Mouse (Mus musculus): ENCODE measurements around the gene Echdc3. TPM values are rescaled to one million over a fixed set of nuclear protein-coding genes. Genes with fewer than 3 reads are reported as not detected.

Echdc3 gene
- total RNA-seq, 1 experiment from 2014 or later, result 0.93 TPM

DNA sequence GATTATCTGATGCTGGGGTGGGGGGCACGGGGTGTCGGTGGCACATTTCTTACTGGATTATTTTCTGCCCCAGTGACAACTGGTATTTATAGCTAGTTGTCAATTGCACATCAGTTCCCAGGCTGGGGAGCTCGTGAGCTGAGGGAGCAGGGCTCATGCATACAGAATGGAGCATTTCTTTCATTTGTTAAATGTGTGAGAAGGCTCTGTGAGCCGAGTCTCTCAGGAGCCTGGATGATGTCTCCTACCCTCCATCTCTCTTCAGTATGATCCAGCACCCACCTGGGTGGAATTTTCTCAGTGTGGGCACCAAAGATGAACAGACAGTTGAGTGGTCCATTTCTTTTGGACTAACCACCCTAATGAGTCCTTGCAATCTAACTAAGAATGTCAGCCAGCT is 25.9 kb downstream of the Echdc3 start:
- no peak for ATAC-seq (ENCODE audit: extremely low read depth, insufficient number of reproducible peaks, low FRiP score, poor library complexity, severe bottlenecking)

- ATAC-seq (ENCODE audit: extremely low read depth, insufficient number of reproducible peaks, low FRiP score, poor library complexity, severe bottlenecking), result peak; percentile 56; the same call in 1 of the 2 replicates
Measured at GRCm38 (mm10) chr2:6179749-6180117, 33.1 kb downstream of the Echdc3 start.

GRCm38 (mm10) chr2:6178901-6179748 is 33.7 kb downstream of the Echdc3 start:
- ATAC-seq (ENCODE audit: extremely low read depth, insufficient number of reproducible peaks, low FRiP score, poor library complexity, severe bottlenecking), result no peak

- ATAC-seq (ENCODE audit: extremely low read depth, insufficient number of reproducible peaks, low FRiP score, poor library complexity, severe bottlenecking), result no peak
Measured at GRCm38 (mm10) chr2:6173013-6173412, 39.8 kb downstream of the Echdc3 start.

DNA sequence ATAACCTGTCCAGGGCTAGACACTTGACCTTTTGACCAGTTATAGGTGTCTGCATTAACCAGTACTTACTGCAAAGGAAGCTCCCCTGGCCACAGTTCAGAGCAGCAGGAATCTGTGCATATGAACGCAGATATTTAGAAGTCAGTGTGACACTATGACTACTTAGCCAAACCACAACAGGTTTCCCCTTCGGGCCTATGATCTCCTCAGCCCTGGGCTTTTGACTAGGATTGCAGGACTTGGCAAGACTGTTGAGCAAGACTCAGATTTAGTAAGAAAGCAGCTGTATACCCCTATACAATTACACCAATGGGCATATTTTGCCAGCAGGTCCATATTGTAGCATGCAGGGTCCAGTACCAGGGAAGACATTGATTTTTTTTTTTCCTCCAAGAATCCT is 44.3 kb downstream of the Echdc3 start:
- no peak for ATAC-seq (ENCODE audit: extremely low read depth, insufficient number of reproducible peaks, low FRiP score, poor library complexity, severe bottlenecking)

DNA sequence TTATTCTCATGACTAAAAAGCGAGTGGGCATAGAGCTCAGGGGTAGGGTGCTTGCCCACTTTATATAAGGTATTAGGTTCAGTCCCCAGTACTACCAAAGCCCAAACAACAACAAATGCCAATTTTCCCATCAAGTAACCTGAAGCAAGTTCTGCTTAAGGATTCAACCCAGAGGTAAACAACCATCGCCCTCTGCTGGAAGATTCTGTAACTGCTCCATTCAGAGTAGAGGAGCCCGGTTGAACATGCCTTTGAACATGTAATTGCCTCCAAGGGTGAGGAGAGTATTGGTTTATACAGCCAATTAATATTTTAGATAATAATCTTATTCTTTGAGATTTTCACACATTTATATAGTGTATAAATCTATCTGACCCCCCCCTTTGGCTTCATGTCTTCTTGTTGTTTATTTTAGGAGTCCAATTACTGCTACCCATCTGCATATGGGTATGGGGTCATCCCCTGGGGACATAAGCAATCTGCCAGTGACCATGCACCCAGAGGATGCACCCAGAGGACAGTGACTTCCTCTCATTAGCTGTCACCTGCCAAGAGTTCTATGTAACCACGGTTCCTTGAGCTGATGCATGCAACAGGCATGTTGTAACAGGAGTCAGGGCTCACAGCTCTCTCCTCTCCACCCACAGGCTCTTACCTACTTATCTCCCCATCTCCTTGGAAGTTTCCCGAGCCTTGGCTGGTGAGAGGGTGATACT is 44.8 kb downstream of the Echdc3 start:
- ATAC-seq (ENCODE audit: extremely low read depth, insufficient number of reproducible peaks, low FRiP score, poor library complexity, severe bottlenecking), result no peak

- 0 out of 2 replicates have a peak, but pooled peaks have one; percentile 14 for ATAC-seq (ENCODE audit: extremely low read depth, insufficient number of reproducible peaks, low FRiP score, poor library complexity, severe bottlenecking)
Measured at GRCm38 (mm10) chr2:6165771-6166170, 47.1 kb downstream of the Echdc3 start.

DNA sequence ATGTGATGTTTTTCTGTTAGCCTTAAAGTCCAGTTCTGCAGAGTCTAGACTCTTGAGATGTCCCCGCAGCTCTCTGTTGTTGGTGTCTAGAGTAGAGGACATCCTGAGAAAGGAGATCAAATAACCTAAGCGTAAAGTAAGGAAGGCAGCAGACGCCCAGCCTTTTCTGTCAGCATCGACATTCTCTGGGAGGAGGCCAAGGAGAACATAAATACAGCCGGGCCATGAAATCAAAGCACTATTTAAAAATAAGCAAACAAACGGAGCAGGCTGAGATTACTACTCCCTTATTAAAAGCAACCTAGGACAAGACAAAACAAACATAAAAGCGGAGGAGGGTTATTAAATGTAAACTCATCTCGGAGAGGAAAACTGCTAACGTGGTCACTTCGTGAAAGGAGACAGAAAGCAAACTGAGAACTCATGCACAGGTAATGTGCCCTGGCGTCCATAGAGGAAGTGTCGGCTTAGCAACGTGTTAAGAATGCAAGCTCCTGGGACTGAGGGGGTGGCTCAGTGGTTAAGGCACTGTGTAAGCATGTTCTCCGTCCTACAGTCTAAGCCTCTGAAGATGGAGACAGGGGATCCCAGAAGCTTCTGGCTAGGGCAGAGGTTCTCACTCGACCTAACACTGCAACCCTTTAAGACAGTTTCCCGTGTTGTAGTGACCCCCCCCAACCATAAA is 48.1 kb downstream of the Echdc3 start:
- no peak for ATAC-seq (ENCODE audit: extremely low read depth, insufficient number of reproducible peaks, low FRiP score, poor library complexity, severe bottlenecking)

DNA sequence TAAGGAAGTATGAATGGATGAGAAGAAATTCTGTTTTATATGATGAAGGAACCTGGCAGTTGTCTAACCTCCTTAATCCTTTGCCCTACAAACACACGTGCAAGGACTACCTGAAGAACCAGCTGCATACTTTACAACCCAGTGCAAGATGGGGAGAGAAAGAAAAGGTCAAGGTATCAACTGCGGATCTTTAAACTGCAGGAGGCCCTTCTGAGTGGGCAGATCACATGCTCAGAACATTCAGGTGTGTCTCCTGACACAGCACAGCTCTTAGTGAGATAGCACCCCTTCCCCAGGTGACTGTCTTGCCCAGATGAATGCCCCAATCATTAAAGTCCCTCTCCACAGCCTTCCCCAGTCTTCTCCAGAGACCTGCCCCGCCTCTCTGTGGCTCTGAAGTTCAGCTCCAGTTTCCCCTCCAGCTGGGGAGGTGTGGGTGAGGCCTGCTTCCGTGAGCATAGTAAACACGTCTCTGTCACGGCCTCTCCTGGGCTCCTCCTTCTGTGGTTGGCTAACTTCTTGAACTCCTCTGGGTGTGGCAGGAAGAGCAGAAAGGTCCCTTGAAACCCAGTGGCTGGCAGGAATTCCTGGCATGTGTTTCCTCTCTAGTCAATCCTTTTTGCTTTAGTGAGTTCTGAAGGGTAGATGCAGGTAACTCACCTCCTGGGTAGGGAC is 50.3 kb downstream of the Echdc3 start:
- peak; percentile 48; the same call in 1 of the 2 replicates for ATAC-seq (ENCODE audit: extremely low read depth, insufficient number of reproducible peaks, low FRiP score, poor library complexity, severe bottlenecking)

GRCm38 (mm10) chr2:6159735-6160134 is 53.1 kb downstream of the Echdc3 start:
- no peak for ATAC-seq (ENCODE audit: extremely low read depth, insufficient number of reproducible peaks, low FRiP score, poor library complexity, severe bottlenecking)

- ATAC-seq (ENCODE audit: extremely low read depth, insufficient number of reproducible peaks, low FRiP score, poor library complexity, severe bottlenecking), result no peak
Measured at GRCm38 (mm10) chr2:6159219-6159618, 53.6 kb downstream of the Echdc3 start.

DNA sequence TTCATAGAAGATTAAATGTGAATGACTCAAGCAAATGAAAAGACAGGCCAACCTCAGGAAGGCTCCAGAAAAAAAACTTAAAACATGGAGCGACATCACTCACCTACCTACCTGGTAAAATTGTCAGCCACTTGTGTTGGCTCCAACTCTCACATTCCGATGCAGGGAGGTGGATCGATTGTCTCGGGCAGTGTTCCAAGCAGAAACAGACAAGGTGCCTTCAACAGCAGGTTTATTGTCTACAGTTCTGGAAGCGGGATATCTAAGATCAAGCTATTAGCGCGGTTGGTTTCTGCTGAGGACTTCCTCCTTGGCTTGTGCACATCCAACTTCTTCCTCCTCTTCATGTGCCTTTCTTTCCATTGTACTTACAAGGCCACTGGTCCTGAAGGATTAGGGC is 55.2 kb downstream of the Echdc3 start:
- no peak for ATAC-seq (ENCODE audit: extremely low read depth, insufficient number of reproducible peaks, low FRiP score, poor library complexity, severe bottlenecking)

GRCm38 (mm10) chr2:6157208-6157607 is 55.6 kb downstream of the Echdc3 start:
- no peak for ATAC-seq (ENCODE audit: extremely low read depth, insufficient number of reproducible peaks, low FRiP score, poor library complexity, severe bottlenecking)

DNA sequence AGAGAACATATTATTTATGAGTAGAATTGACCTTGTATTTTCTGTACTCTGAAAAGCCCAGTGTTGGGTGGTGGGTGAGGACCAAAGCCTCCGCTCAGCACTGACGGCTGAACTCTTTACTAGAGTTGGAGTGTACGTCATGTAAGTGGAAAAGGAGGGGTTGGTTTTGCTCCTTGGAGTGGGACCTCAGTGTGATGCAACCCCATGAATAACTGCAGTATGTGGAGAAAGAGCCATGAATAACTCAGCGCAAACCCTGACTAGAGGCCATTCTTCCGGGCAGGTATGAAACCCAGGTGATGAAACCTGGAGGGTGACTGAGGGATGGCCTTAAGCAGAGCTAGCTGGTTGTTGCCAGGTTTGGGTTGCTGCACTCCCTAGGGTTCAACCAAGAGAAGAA is 63.0 kb downstream of the Echdc3 start:
- ATAC-seq (ENCODE audit: extremely low read depth, insufficient number of reproducible peaks, low FRiP score, poor library complexity, severe bottlenecking), result no peak

- no peak for ATAC-seq (ENCODE audit: extremely low read depth, insufficient number of reproducible peaks, low FRiP score, poor library complexity, severe bottlenecking)
Measured at GRCm38 (mm10) chr2:6146901-6147300, 65.9 kb downstream of the Echdc3 start.

DNA sequence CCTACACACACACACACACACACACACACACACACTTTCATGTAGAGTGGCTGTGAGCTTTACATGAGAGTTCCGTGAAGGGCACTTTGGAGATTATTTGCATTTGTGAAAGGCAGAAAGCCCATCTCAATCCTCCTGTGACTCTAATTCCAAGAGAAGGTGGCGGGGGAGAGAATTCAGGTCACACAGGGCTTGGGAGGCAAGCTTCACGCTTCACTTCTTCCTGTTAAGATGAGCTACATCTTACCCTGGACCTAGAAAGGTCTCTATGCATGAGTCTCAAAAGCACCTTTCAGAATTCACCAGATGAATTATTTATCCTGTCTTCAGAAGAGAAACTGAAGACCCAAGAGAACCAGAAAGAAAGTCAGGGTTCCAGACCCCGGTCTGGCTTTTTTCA is 66.6 kb downstream of the Echdc3 start:
- ATAC-seq (ENCODE audit: extremely low read depth, insufficient number of reproducible peaks, low FRiP score, poor library complexity, severe bottlenecking), result no peak

- no peak for ATAC-seq (ENCODE audit: extremely low read depth, insufficient number of reproducible peaks, low FRiP score, poor library complexity, severe bottlenecking)
Measured at GRCm38 (mm10) chr2:6145611-6146010, 67.2 kb downstream of the Echdc3 start.

DNA sequence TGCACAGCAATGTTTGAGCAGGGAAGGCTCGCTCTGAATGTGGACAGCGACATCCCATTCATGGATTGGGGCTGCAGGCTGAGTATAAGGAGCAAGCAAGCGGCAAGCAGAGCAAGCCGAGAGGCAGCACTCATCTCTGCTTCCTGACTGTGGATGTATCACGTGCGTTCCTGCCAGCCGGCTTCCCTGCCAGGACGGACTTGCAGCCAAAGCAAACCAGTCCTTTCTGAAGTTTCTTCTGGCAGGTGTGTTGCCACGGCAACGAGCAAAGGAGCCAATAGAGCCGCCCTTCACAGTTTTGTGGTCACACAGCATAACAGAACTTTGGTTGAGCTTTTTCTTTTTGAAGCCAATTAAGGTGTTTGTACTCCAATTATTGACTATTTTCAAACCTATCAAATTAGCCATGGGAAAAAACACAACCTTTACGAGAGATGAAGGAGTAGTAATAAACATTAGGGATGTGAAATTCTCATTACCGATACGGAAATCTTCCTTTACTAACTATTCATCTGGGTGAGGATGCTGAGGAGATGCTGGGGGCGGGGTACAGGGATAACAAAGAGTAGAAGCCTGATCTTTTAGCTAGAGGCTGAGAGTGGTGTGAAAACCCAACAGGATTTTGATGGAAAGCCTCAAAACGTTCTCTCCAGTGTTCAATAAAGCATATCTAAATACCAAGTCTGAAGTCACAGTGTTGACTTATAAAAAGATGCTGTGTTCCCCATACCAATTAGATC is 69.7 kb downstream of the Echdc3 start:
- ATAC-seq (ENCODE audit: extremely low read depth, insufficient number of reproducible peaks, low FRiP score, poor library complexity, severe bottlenecking), result no peak

All from neutrophil, adult 5-6 weeks (primary cell).